Mouse (Mus musculus) liver, embryonic 18 days (tissue): ENCODE data around the gene Plxnb3. TPM values are rescaled to one million over a fixed set of nuclear protein-coding genes. Genes with fewer than 3 reads are reported as not detected.

Experiments
- polyA plus RNA-seq: library from polyadenylated mRNA; depleted of rRNA; stranded (reverse); fragments of >200 nt; gene quantifications from 2 replicates; pipeline ENCODE4 v1.2.3, GENCODE M21; 2012; rRNA removed

Plxnb3 gene
- 0.48 and 0.50 TPM in 2 replicates for polyA plus RNA-seq

GRCm38 (mm10) chrX:73756334-73757140 lies at the start of gene Plxnb3:
Gene Plxnb3 (plus strand): TSS chrX:73757090.

GRCm38 (mm10) chrX:73716109-73716661 lies 40.7 kb upstream of the Plxnb3 start, which contains the start of the genes Bcap31 and Abcd1:
Gene Bcap31 (minus strand): TSS chrX:73716175.
Gene Abcd1 (plus strand): TSS chrX:73716597.

GRCm38 (mm10) chrX:73774168-73774760 lies 17.4 kb downstream of the Plxnb3 start, which contains the start of gene Srpk3:
Gene Srpk3 (plus strand): TSS chrX:73774405.

GRCm38 (mm10) chrX:73786364-73787224 lies 29.7 kb downstream of the Plxnb3 start, which contains the start of the genes Idh3g and Ssr4:
Gene Idh3g (minus strand): TSS chrX:73786897.
Gene Ssr4 (plus strand): TSS chrX:73787028.

Other genes starting within 250 kb of the Plxnb3 start
- gene Dusp9, start 117.7 kb upstream of the Plxnb3 start, polyA plus RNA-seq, result 3.5 and 6.0 TPM in 2 replicates
- 0.82 and 1.1 TPM in 2 replicates for gene Pnck, start 97.0 kb upstream of the Plxnb3 start, polyA plus RNA-seq
- 3.0 TPM in 2 replicates for gene Slc6a8, start 83.9 kb upstream of the Plxnb3 start, polyA plus RNA-seq
- gene Bcap31, start 40.9 kb upstream of the Plxnb3 start, polyA plus RNA-seq, result 46.7 and 49.0 TPM in 2 replicates
- 6.0 and 6.6 TPM in 2 replicates for gene Abcd1, start 40.5 kb upstream of the Plxnb3 start, polyA plus RNA-seq
- 0.46 and 0.81 TPM in 2 replicates for gene Srpk3, start 17.3 kb downstream of the Plxnb3 start, polyA plus RNA-seq
- 144 and 146 TPM in 2 replicates for gene Idh3g, start 29.8 kb downstream of the Plxnb3 start, polyA plus RNA-seq
- 240 and 242 TPM in 2 replicates for gene Ssr4, start 29.9 kb downstream of the Plxnb3 start, polyA plus RNA-seq
- gene Pdzd4, start 67.9 kb downstream of the Plxnb3 start, polyA plus RNA-seq, result 0.26 and 0.31 TPM in 2 replicates
- 0.01 TPM in 1 of 2 replicates, not detected in the other for gene Avpr2, start 135.0 kb downstream of the Plxnb3 start, polyA plus RNA-seq
- gene L1cam, start 139.0 kb downstream of the Plxnb3 start, polyA plus RNA-seq, result 0.20 and 0.44 TPM in 2 replicates
- gene Arhgap4, start 164.8 kb downstream of the Plxnb3 start, polyA plus RNA-seq, result 12.6 and 16.0 TPM in 2 replicates
- gene Naa10, start 164.9 kb downstream of the Plxnb3 start, polyA plus RNA-seq, result 51.4 and 55.9 TPM in 2 replicates
- 16.4 and 17.5 TPM in 2 replicates for gene Renbp, start 173.8 kb downstream of the Plxnb3 start, polyA plus RNA-seq
- gene Hcfc1, start 209.3 kb downstream of the Plxnb3 start, polyA plus RNA-seq, result 12.8 and 17.0 TPM in 2 replicates